Mouse (Mus musculus): ENCODE measurements around the gene Gm13420. TPM values are rescaled to one million over a fixed set of nuclear protein-coding genes. Genes with fewer than 3 reads are reported as not detected.
"Not testable (repeated sequence)": the region's sequence is repeated elsewhere in the genome, so short reads cannot be mapped to it uniquely, and the experiment has no call there.

Gene Gm13420
- polyA plus RNA-seq, 1 experiment from 2014 or later: 1.9 TPM

GRCm38 (mm10) chr2:29711038-29711437 is 40.4 kb downstream of the Gm13420 start:
- Histone ChIP-seq H3K4me3 (ENCODE audit: low read length) (no peak overlapping the region), H3K27ac (ENCODE audit: low read length) (no peak overlapping the region), H3K27me3 (ENCODE audit: control insufficient read depth, insufficient read depth, low read depth, low read length) (no peaks in the 10 kb centered on the region), H3K9ac (ENCODE audit: low read length) (no peak overlapping the region), H3K4me1 (replicated peaks; ENCODE audit: control insufficient read depth, insufficient read depth, low read length) (peaks cover 5% of the 10 kb centered on the region; the same call in 1 of the 2 replicates), H3K4me2 (ENCODE audit: low read depth, low read length) (no peak overlapping the region), H3K36me3 (ENCODE audit: control insufficient read depth, insufficient read depth, low read length) (peaks cover 12% of the 10 kb centered on the region), H3K9me3 (ENCODE audit: control insufficient read depth, low read length) (no peaks in the 10 kb centered on the region)
- ATAC-seq (ENCODE audit: low read depth): no peak
- 61% methylated on average over 3 of the region's 3 CpGs for WGBS

- H3K4me3 ChIP-seq (ENCODE audit: low read length); ATAC-seq (ENCODE audit: low read depth); H3K4me2 ChIP-seq (ENCODE audit: low read depth, low read length); H3K9me3 ChIP-seq (ENCODE audit: control insufficient read depth, low read length); H3K27ac ChIP-seq (ENCODE audit: low read length); H3K9ac ChIP-seq (ENCODE audit: low read length); H3K4me1 ChIP-seq (replicated peaks; ENCODE audit: control insufficient read depth, insufficient read depth, low read length); H3K27me3 ChIP-seq (ENCODE audit: control insufficient read depth, insufficient read depth, low read depth, low read length): not testable (repeated sequence)
- WGBS: 91% methylated on average over 4 of the region's 4 CpGs
- peaks cover 23% of the 10 kb centered on the region for H3K36me3 ChIP-seq (ENCODE audit: control insufficient read depth, insufficient read depth, low read length)
Measured at GRCm38 (mm10) chr2:29708209-29708608, 43.3 kb downstream of the Gm13420 start.

- no peak overlapping the region for H3K4me3 ChIP-seq (ENCODE audit: low read length)
- no peak for ATAC-seq (ENCODE audit: low read depth)
- no peak overlapping the region for H3K9ac ChIP-seq (ENCODE audit: low read length)
- no peak overlapping the region for H3K4me2 ChIP-seq (ENCODE audit: low read depth, low read length)
- H3K9me3 ChIP-seq (ENCODE audit: control insufficient read depth, low read length): no peaks in the 10 kb centered on the region
- peaks cover 27% of the 10 kb centered on the region for H3K36me3 ChIP-seq (ENCODE audit: control insufficient read depth, insufficient read depth, low read length)
- H3K27ac ChIP-seq (ENCODE audit: low read length): no peak overlapping the region
- H3K27me3 ChIP-seq (ENCODE audit: control insufficient read depth, insufficient read depth, low read depth, low read length): no peaks in the 10 kb centered on the region
- 88% methylated on average over 4 of the region's 4 CpGs for WGBS
- no peaks in the 10 kb centered on the region for H3K4me1 ChIP-seq (replicated peaks; ENCODE audit: control insufficient read depth, insufficient read depth, low read length)
Measured at GRCm38 (mm10) chr2:29707731-29708130, 43.8 kb downstream of the Gm13420 start.

- H3K9ac ChIP-seq (ENCODE audit: low read length): no peak overlapping the region
- H3K9me3 ChIP-seq (ENCODE audit: control insufficient read depth, low read length): no peaks in the 10 kb centered on the region
- ATAC-seq (ENCODE audit: low read depth): no peak
- H3K36me3 ChIP-seq (ENCODE audit: control insufficient read depth, insufficient read depth, low read length): peaks cover 33% of the 10 kb centered on the region
- H3K4me2 ChIP-seq (ENCODE audit: low read depth, low read length): no peak overlapping the region
- 89% methylated on average over 18 of the region's 18 CpGs for WGBS
- H3K4me1 ChIP-seq (replicated peaks; ENCODE audit: control insufficient read depth, insufficient read depth, low read length): no peaks in the 10 kb centered on the region
- no peak overlapping the region for H3K27ac ChIP-seq (ENCODE audit: low read length)
- no peak overlapping the region for H3K4me3 ChIP-seq (ENCODE audit: low read length)
- H3K27me3 ChIP-seq (ENCODE audit: control insufficient read depth, insufficient read depth, low read depth, low read length): no peaks in the 10 kb centered on the region
Measured at GRCm38 (mm10) chr2:29706726-29707620, 44.5 kb downstream of the Gm13420 start.

- Histone ChIP-seq H3K9ac (ENCODE audit: low read length) (no peak overlapping the region), H3K27me3 (ENCODE audit: control insufficient read depth, insufficient read depth, low read depth, low read length) (no peaks in the 10 kb centered on the region), H3K4me1 (replicated peaks; ENCODE audit: control insufficient read depth, insufficient read depth, low read length) (no peaks in the 10 kb centered on the region), H3K36me3 (ENCODE audit: control insufficient read depth, insufficient read depth, low read length) (peaks cover 42% of the 10 kb centered on the region), H3K4me3 (ENCODE audit: low read length) (no peak overlapping the region), H3K27ac (ENCODE audit: low read length) (no peak overlapping the region), H3K4me2 (ENCODE audit: low read depth, low read length) (no peak overlapping the region), H3K9me3 (ENCODE audit: control insufficient read depth, low read length) (no peaks in the 10 kb centered on the region)
- WGBS: 83% methylated on average over 3 of the region's 3 CpGs
- ATAC-seq (ENCODE audit: low read depth): no peak
Measured at GRCm38 (mm10) chr2:29705493-29705892, 46.0 kb downstream of the Gm13420 start.

- Histone ChIP-seq H3K4me1 (replicated peaks; ENCODE audit: control insufficient read depth, insufficient read depth, low read length) (no peaks in the 10 kb centered on the region), H3K27ac (ENCODE audit: low read length) (no peak overlapping the region), H3K9ac (ENCODE audit: low read length) (no peak overlapping the region), H3K9me3 (ENCODE audit: control insufficient read depth, low read length) (no peaks in the 10 kb centered on the region), H3K27me3 (ENCODE audit: control insufficient read depth, insufficient read depth, low read depth, low read length) (no peaks in the 10 kb centered on the region), H3K36me3 (ENCODE audit: control insufficient read depth, insufficient read depth, low read length) (peaks cover 47% of the 10 kb centered on the region), H3K4me2 (ENCODE audit: low read depth, low read length) (no peak overlapping the region), H3K4me3 (ENCODE audit: low read length) (no peak overlapping the region)
- no peak for ATAC-seq (ENCODE audit: low read depth)
- 81% methylated on average over 9 of the region's 9 CpGs for WGBS
Measured at GRCm38 (mm10) chr2:29703104-29704081, 48.1 kb downstream of the Gm13420 start.

GRCm38 (mm10) chr2:29702189-29702588 is 49.3 kb downstream of the Gm13420 start:
- no peaks in the 10 kb centered on the region for H3K27me3 ChIP-seq (ENCODE audit: control insufficient read depth, insufficient read depth, low read depth, low read length)
- H3K4me1 ChIP-seq (replicated peaks; ENCODE audit: control insufficient read depth, insufficient read depth, low read length): no peaks in the 10 kb centered on the region
- no peaks in the 10 kb centered on the region for H3K9me3 ChIP-seq (ENCODE audit: control insufficient read depth, low read length)
- no peak overlapping the region for H3K4me2 ChIP-seq (ENCODE audit: low read depth, low read length)
- no peak overlapping the region for H3K9ac ChIP-seq (ENCODE audit: low read length)
- H3K27ac ChIP-seq (ENCODE audit: low read length): no peak overlapping the region
- WGBS: 92% methylated on average over 8 of the region's 8 CpGs
- no peak overlapping the region for H3K4me3 ChIP-seq (ENCODE audit: low read length)
- no peak for ATAC-seq (ENCODE audit: low read depth)
- peaks cover 49% of the 10 kb centered on the region for H3K36me3 ChIP-seq (ENCODE audit: control insufficient read depth, insufficient read depth, low read length)

- Histone ChIP-seq H3K4me3 (ENCODE audit: low read length) (no peak overlapping the region), H3K27me3 (ENCODE audit: control insufficient read depth, insufficient read depth, low read depth, low read length) (no peaks in the 10 kb centered on the region), H3K4me2 (ENCODE audit: low read depth, low read length) (no peak overlapping the region), H3K36me3 (ENCODE audit: control insufficient read depth, insufficient read depth, low read length) (peaks cover 42% of the 10 kb centered on the region), H3K27ac (ENCODE audit: low read length) (no peak overlapping the region), H3K9ac (ENCODE audit: low read length) (no peak overlapping the region), H3K4me1 (replicated peaks; ENCODE audit: control insufficient read depth, insufficient read depth, low read length) (no peaks in the 10 kb centered on the region), H3K9me3 (ENCODE audit: control insufficient read depth, low read length) (no peaks in the 10 kb centered on the region)
- ATAC-seq (ENCODE audit: low read depth): no peak
- WGBS: 77% methylated on average over 6 of the region's 6 CpGs
Measured at GRCm38 (mm10) chr2:29701393-29701792, 50.1 kb downstream of the Gm13420 start.

GRCm38 (mm10) chr2:29700898-29701297 is 50.6 kb downstream of the Gm13420 start:
- H3K4me1 ChIP-seq (replicated peaks; ENCODE audit: control insufficient read depth, insufficient read depth, low read length): no peaks in the 10 kb centered on the region
- H3K27ac ChIP-seq (ENCODE audit: low read length): no peak overlapping the region
- no peak overlapping the region for H3K4me2 ChIP-seq (ENCODE audit: low read depth, low read length)
- ATAC-seq (ENCODE audit: low read depth): no peak
- H3K36me3 ChIP-seq (ENCODE audit: control insufficient read depth, insufficient read depth, low read length): peaks cover 39% of the 10 kb centered on the region
- no peak overlapping the region for H3K4me3 ChIP-seq (ENCODE audit: low read length)
- no peaks in the 10 kb centered on the region for H3K27me3 ChIP-seq (ENCODE audit: control insufficient read depth, insufficient read depth, low read depth, low read length)
- H3K9ac ChIP-seq (ENCODE audit: low read length): no peak overlapping the region
- H3K9me3 ChIP-seq (ENCODE audit: control insufficient read depth, low read length): no peaks in the 10 kb centered on the region

All from lung, embryonic 16.5 days (tissue).